Mouse (Mus musculus) kidney, adult 2 months (tissue): ENCODE results near the gene Aes.

ENCODE experiments used
- CTCF ChIP-seq: fragments of 200-500 bp; conservative IDR thresholded peaks from 2 replicates; pipeline ENCODE4 v1.5.1; 2011; ENCODE audit warnings: low read depth, mild to moderate bottlenecking, control low read depth, low read length, moderate library complexity, mixed read lengths; ENCODE audit not compliant: insufficient read depth, insufficient read length
- POLR2A ChIP-seq: fragments of 200-500 bp; IDR thresholded peaks from one replicate; pipeline ENCODE4 v1.6.1; 2011; ENCODE audit warnings: low read depth, low read length, control low read depth

DNA sequence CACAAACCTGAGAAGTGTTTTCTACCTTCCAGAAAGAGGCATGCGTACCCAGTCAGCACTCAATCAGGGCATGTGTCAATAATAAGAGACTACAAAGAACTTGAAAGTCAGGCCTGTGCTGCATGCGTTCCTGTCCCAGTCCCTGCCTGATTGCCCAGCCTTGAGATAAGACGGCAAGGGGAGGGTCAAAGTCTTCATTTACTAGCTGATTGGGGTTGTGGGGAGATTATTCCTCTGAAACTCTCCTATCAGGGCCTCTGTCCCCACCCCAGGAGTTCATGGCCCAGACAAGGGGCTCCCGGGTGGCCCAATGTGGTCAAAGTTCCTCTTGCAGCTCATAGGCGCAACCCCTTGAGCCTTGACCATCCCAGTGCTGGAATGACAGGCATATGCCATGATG is 13.0 kb upstream of the Aes start:
- TF ChIP-seq POLR2A (no peak), CTCF (no peak)
